Mouse (Mus musculus) stomach, embryonic 16.5 days (tissue): ENCODE data around the gene Atp2b4. TPM values are rescaled to one million over a fixed set of nuclear protein-coding genes. Genes with fewer than 3 reads are reported as not detected.

ENCODE experiments used
- ATAC-seq: fragments of 200-750 bp; cut with Nextera tagmentation; 2 replicates; pipeline ENCODE4 v1.8.0; 2017; ENCODE audit warnings: moderate number of reproducible peaks, moderate TSS enrichment; ENCODE audit not compliant: insufficient read depth, low FRiP score
- H3K27ac ChIP-seq: fragments of 300-500 bp; sonication (generic); 2 replicates; pipeline ENCODE4 v1.5.1; 2014; ENCODE audit warnings: low read length
- H3K27me3 ChIP-seq: fragments of 300-500 bp; sonication (generic); 2 replicates; pipeline ENCODE4 v1.6.1; 2014; ENCODE audit warnings: low read length, control low read depth, mixed read lengths; ENCODE audit not compliant: control insufficient read depth, insufficient read depth
- H3K36me3 ChIP-seq: fragments of 300-500 bp; sonication (generic); 2 replicates; pipeline ENCODE4 v1.6.1; 2014; ENCODE audit warnings: low read length; ENCODE audit not compliant: control insufficient read depth, insufficient read depth
- H3K4me1 ChIP-seq: fragments of 300-500 bp; sonication (generic); 2 replicates; pipeline ENCODE4 v1.6.1; 2014; ENCODE audit warnings: low read length, control low read depth, mixed read lengths; ENCODE audit not compliant: control insufficient read depth, insufficient read depth
- H3K4me2 ChIP-seq: fragments of 300-500 bp; sonication (generic); 2 replicates; pipeline ENCODE4 v1.6.1; 2014; ENCODE audit warnings: low read depth, low read length, mixed read lengths
- H3K4me3 ChIP-seq: fragments of 300-500 bp; sonication (generic); replicated peaks from 2 replicates; pipeline ENCODE4 v1.5.1; 2014; ENCODE audit warnings: mild to moderate bottlenecking, low read length
- H3K9ac ChIP-seq: fragments of 300-500 bp; sonication (generic); 2 replicates; pipeline ENCODE4 v1.6.1; 2014; ENCODE audit warnings: low read length
- H3K9me3 ChIP-seq: fragments of 300-500 bp; sonication (generic); replicated peaks from 2 replicates; pipeline ENCODE4 v1.6.1; 2016; ENCODE audit warnings: low read length, control low read depth; ENCODE audit not compliant: control insufficient read depth
- WGBS: fragments of 180-500 bp; shearing (Covaris S2); extraction: QIAGEN DNeasy Blood & Tissue Kit; methylation state at CpG from one replicate; pipeline ENCODE4 v1.1.7; 2014; 5-methylcytosine and 5-hydroxymethylcytosine counted together
- polyA plus RNA-seq: library from polyadenylated mRNA; unstranded; fragments of >200 nt; fragmentation: Nextera tagmentation; extraction: Ambion mirVana; gene quantifications from 2 replicates; pipeline ENCODE4 v1.2.1, GENCODE M21; 2015

Atp2b4 gene
- polyA plus RNA-seq, 1 experiment from 2014 or later: 23.9 TPM

DNA sequence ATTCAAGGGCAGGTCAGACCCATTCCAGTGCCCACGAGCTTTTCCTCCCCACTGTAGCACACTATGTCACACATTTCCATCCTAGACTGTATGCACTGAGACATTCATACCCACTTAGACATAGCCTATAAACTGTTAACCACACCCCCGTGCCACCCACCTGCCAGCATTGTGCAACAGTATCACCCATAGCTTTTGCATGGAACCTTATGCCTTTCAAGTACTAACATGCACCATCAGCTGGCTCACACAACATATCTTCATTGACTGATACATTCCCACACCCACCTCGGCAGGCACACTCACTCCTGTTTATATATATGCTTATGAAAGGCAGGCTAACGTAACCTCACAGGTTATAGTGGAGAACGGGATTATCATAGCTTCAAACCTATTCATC, 902 bp upstream of the Atp2b4 start:
- H3K4me3 ChIP-seq: no peak overlapping the region
- 51% methylated on average over 5 of the region's 5 CpGs for WGBS
- no peaks in the 10 kb centered on the region for H3K9me3 ChIP-seq
- no peak overlapping the region for H3K4me2 ChIP-seq
- no peak for ATAC-seq
- H3K27me3 ChIP-seq: no peaks in the 10 kb centered on the region
- H3K27ac ChIP-seq: peak overlapping the region; percentile 58
- H3K9ac ChIP-seq: no peak overlapping the region
- H3K4me1 ChIP-seq: peaks cover 33% of the 10 kb centered on the region
- H3K36me3 ChIP-seq: no peaks in the 10 kb centered on the region

DNA sequence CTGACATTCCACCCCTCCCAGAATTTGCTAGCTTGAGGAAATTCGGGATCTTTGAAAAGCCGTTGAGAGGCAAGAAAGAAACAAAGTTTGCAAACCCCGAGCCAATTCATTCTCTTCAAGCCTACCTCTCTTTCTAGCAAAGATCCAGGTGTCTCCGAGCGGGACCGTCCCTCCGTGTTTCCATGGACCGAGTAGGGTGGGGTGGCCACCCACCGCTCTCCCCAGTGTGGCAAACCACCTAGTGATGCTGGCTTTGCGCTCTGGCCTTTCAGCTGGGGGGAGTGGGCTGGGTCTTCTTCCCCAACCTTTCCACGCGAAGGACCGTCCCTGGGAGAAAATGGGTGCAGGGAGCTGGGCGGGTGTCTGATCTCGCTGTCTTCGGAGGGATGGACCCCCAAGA, 329 bp downstream of the Atp2b4 start:
- Histone ChIP-seq H3K36me3 (no peaks in the 10 kb centered on the region), H3K4me1 (peaks cover 33% of the 10 kb centered on the region), H3K9ac (peak overlapping the region; percentile 81), H3K27me3 (no peaks in the 10 kb centered on the region), H3K4me3 (peak overlapping the region; percentile 77), H3K27ac (peak overlapping the region; percentile 58), H3K9me3 (no peaks in the 10 kb centered on the region), H3K4me2 (peak overlapping the region; percentile 93)
- ATAC-seq: peak; percentile 30; the same call in 1 of the 2 replicates
- WGBS: 1% methylated on average over 16 of the region's 16 CpGs

DNA sequence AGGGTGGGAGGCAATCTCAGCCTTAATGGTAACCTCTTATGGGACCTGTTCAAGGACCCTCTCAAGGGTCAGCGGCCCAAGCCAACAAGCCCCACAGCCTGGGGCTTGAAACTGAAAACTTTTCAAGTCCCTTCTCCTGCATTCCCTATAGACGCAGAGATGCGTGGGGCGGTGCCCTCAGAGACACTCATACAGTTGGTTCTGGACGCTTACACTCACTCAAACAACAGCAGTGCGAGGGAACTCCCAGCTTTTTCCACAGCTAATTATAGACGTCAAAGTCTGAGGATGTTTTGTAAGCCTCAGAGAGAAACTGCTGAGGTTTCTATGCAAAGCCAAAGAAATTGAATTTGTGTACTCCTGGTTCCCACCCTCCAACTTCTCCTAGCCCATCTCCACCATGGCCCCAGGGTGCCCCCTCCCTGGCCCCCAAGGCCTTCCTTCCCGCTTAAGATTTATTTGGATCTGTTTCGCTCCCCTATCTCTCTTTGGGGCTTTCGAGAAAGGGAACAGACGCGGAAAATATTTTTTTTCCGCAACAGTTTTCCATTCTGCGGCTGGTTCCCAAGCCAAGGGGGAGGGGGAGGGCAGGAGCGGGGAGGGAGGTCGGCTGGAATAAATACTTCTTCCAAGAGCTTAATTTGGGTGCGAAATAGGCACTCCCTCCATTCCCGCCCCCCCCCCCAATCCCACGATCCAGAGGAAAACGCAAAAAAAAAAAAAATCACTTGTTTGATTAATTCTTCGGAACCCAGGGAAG, 975 bp downstream of the Atp2b4 start:
- Histone ChIP-seq H3K9me3 (no peaks in the 10 kb centered on the region), H3K4me3 (peak overlapping the region; percentile 77), H3K4me1 (peaks cover 33% of the 10 kb centered on the region), H3K27me3 (no peaks in the 10 kb centered on the region), H3K9ac (peak overlapping the region; percentile 81), H3K27ac (peak overlapping the region; percentile 66), H3K36me3 (no peaks in the 10 kb centered on the region), H3K4me2 (peak overlapping the region; percentile 93)
- no peak for ATAC-seq
- WGBS: 2% methylated on average over 21 of the region's 21 CpGs

DNA sequence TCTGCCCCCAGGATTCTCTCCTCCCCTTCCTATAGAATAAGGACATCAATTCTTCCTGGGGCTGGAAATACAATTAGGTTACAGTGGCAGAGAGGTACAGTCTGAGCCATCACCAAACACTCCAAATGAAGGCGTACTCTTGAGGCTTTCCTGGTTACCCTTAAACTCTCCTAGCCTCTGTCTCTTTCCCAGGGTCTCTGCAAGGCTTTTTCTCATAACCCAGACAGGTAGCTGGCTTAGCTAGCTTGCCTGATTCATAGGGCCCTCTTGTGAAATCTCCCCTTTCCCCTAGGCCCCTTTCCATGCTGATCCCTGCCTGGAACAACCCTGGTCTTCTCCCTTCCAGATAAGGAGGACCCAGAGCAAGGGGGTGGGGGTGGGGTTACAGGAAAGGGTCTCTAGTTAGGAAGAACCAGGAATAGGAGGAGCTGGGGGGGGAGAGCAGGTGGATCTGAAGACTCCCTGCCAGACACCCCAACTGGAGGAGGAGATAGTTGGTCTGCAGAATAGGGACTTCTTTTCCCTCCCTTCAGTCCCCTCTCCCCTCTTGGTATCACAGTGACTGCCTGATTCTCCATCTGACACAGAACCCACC, 1.9 kb downstream of the Atp2b4 start:
- H3K4me1 ChIP-seq: peaks cover 33% of the 10 kb centered on the region
- no peak for ATAC-seq
- H3K4me2 ChIP-seq: peak overlapping the region; percentile 93
- peak overlapping the region; percentile 81 for H3K9ac ChIP-seq
- no peaks in the 10 kb centered on the region for H3K36me3 ChIP-seq
- H3K9me3 ChIP-seq: no peaks in the 10 kb centered on the region
- no peaks in the 10 kb centered on the region for H3K27me3 ChIP-seq
- H3K4me3 ChIP-seq: peak overlapping the region; percentile 77
- peak overlapping the region; percentile 66 for H3K27ac ChIP-seq
- 90% methylated on average over 1 of the region's 1 CpGs for WGBS

DNA sequence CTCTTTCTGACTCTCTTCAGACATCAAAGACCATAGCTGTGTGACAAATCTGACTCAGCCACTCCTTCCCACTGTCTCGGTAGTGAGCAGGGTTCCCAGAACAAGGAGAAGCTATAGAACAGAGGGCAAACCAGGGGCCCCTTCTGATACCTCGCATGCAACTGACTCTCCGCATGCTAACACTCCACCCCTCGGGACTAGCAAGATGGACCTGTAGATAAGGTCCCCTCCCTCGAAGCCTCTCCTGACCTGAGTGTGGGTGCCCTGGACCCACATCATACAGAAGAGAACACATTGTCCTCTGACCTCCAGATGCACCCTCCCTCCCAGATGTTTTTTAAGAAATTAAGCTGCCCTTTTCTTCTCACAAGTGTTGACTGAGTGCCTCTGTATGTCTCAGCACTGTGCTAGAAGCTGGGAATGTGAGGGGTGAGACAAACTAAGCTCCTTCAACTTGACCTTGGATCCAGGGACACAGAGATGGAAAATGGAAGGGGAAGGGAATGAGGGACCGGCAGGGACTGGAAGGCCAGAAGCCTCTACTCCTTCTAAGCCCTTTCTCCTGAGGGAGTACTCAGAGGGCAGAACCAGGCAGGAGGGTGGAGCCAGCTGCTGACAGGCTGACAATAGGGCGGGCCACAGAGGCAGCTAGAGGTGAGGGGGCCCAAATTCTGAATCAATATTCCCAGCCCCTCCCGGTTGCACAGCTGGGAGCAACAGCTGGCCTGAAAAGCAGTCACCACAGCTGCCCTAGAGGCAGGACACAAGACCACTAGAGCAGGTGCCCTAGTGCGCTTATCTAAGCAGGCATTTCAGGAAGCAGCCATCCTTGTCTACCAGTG, 2.6 kb downstream of the Atp2b4 start:
- WGBS: 34% methylated on average over 9 of the region's 9 CpGs
- Histone ChIP-seq H3K27me3 (no peaks in the 10 kb centered on the region), H3K27ac (peak overlapping the region; percentile 30; the same call in 1 of the 2 replicates), H3K4me1 (peaks cover 38% of the 10 kb centered on the region), H3K9ac (peak overlapping the region; percentile 81), H3K36me3 (no peaks in the 10 kb centered on the region), H3K4me2 (peak overlapping the region; percentile 93), H3K4me3 (peak overlapping the region; percentile 77), H3K9me3 (no peaks in the 10 kb centered on the region)
- peak; percentile 30; the same call in 1 of the 2 replicates for ATAC-seq

DNA sequence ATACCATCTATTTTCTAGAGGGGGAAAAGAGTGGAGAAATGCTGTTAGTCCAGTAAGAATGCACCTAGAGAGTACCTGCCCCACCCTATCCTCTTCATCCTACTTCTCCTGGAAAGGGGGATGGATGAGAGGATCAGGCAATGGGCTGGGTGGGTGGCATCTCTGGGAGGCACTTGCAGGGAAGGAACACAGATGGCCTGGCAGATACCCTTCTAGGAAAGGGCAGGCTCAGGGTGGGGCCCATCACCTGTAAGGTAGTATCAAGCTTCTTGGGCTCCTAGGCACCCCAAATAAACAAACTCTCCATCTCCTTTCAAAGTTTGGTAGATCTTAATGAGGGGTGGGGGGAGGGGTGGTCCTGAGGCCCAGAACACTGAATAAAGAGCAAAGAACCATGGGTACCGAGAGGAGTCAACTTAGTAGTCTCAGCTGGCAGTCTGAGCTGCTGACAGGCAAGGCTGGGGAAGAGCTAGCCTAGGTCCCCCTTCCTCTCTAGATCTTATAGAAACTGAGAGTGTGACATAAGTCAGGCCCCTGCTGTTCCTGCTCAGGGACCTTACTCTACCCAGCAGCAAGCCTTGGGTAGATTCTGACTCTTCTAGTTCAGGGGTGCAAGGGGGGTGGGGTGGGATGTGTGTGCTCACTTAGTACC, 3.4 kb downstream of the Atp2b4 start:
- ATAC-seq: no peak
- Histone ChIP-seq H3K27me3 (no peaks in the 10 kb centered on the region), H3K36me3 (no peaks in the 10 kb centered on the region), H3K9me3 (no peaks in the 10 kb centered on the region), H3K4me3 (peak overlapping the region; percentile 77; the same call in 1 of the 2 replicates), H3K9ac (no peak overlapping the region), H3K4me2 (peak overlapping the region; percentile 93), H3K27ac (no peak overlapping the region), H3K4me1 (peaks cover 38% of the 10 kb centered on the region)
- 61% methylated on average over 1 of the region's 1 CpGs for WGBS

DNA sequence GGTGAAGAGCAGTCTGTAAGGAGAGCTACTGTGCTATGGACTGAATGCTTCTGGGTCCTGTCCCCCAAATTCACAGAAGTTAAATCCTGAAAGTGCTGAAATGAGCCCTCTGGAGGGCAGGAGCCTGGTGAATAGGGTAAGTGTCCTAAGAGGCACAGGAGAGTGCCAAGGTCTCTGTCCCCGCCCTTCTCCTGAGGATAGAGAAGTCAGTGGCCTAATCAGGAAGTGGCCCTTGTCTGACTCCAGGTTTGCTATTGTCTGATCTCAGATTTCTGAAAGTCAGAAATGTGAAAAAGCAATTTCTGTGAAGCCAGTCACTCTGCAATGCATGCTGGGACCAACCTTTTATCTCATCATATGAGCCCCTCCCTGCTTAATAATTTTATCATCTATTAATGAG, 7.2 kb downstream of the Atp2b4 start:
- H3K27me3 ChIP-seq: no peaks in the 10 kb centered on the region
- H3K4me2 ChIP-seq: no peak overlapping the region
- H3K9ac ChIP-seq: no peak overlapping the region
- no peaks in the 10 kb centered on the region for H3K9me3 ChIP-seq
- no peak overlapping the region for H3K4me3 ChIP-seq
- H3K27ac ChIP-seq: no peak overlapping the region
- ATAC-seq: no peak
- 53% methylated on average over 1 of the region's 1 CpGs for WGBS
- peaks cover 17% of the 10 kb centered on the region for H3K4me1 ChIP-seq
- H3K36me3 ChIP-seq: no peaks in the 10 kb centered on the region

DNA sequence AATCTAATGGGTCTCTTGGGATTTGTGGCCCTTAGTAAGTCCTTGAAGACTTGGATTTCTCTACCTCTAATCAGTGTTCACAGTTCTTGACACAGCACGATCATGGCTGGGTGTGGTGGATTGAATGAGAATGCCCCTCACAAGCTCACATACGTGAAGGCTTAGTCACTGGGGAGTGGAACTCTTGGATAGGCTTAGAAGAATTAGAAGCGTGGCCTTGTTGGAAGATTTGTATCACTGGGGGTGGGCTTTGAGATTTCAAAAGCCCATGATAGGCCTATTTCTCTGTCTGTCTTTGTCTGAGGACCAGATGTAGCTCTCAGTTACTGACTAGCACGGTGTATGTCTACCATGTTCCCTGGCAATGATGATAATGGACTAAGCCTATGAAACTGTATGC, 10.8 kb downstream of the Atp2b4 start:
- Histone ChIP-seq H3K27ac (no peak overlapping the region), H3K9ac (no peak overlapping the region), H3K4me1 (peaks cover 5% of the 10 kb centered on the region; the same call in 1 of the 2 replicates), H3K27me3 (no peaks in the 10 kb centered on the region), H3K4me2 (no peak overlapping the region), H3K4me3 (no peak overlapping the region), H3K9me3 (no peaks in the 10 kb centered on the region), H3K36me3 (no peaks in the 10 kb centered on the region)
- ATAC-seq: no peak
- WGBS: 84% methylated on average over 4 of the region's 4 CpGs
